Mouse (Mus musculus): ENCODE measurements around the gene Oaz2.
A peak's percentile ranks its signal among the peaks of the same experiment; 100 is the strongest.

Oaz2 gene

DNA sequence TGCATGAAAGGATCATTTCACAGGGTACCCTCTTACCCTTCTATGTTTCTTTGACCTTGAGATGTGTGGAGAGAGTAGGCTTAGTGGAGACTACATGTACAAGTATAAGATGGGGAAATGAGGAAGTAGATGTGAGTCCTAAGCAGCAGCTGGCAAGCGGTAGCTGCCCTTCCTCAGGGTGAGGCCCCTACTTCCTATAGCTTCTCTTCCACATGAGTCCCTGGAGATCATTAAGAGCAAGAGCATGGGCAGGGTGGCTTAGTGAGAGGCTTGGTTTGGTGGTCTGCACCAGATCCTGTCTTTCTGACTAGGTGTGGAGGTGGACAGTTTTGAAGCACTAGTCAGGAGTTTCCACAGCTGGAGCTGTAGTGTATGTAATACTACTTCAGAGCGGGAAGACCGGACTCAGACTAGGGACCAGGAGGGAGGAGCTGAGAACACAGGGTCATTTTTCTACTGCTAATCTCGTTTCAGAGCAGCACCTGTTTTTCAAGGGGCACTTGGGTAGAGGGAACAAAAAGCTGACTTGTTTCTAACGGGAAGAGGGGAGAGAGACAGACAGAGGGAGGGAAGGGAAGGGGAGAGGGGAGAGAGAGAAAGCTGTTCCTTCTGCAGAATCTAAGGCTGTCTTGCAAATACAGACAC is 25.3 kb downstream of the Oaz2 start:
- DNase-seq (ENCODE audit: low read depth) = no peak

DNA sequence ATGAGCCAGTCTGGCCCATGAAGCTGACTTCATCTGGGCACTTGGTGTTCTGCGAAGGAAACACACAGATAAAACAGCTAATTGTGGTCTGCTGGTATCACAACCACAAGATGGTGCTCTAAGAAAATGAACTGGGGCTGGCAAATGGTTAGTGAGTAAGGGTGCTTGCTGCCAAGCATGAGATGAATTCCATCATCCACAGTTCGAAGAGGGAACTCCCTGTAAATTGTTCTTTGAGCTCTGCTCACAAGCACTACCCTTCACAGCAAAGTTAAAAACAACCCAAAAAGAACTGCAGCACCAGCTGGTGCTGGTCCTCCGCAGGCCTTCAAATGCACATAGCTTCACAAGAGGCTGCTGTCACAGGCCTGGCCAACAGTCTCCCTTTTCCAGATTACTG is 27.8 kb downstream of the Oaz2 start:
- DNase-seq (ENCODE audit: low read depth) = peak; percentile 82

DNA sequence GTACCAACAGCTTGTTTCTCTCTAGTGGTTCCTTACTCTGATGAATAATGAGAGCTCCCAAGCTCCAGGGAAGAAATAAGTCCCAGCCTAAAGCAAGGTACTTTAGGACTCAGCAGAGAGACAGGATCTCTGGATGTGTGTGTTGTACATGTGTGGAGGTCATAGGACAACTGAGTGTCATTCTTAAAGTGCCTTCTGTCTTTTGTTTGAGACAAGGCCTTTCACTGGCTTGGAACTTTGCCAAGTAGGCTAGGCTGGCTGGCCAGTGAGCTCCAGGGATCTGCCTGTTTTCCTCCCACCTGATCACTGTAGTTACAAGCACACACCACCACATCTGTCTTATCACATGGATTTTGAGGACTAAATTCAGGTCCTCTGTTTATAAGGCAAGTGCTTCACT is 28.5 kb downstream of the Oaz2 start:
- peak; percentile 16 for DNase-seq (ENCODE audit: low read depth)

DNA sequence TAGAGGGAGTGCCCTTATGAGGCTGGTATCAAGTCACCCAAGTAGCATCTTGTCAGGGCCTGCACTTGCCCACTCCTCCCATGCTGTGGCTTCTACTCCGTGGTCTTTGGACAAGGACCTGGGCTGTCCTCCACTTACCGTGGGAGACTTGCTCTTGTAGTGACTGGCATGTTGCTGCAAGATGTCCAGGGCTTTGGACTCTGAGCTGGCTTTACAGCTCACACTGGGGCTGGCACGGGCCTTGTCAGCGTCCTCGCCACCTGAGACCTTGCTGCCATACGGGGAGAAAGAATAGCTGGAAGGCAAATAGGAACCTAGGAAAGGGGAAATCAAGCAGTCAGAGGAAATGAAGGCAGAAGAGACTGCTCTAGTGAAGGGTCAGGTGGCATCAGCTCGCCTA is 29.6 kb downstream of the Oaz2 start:
- no peak for DNase-seq (ENCODE audit: low read depth)

DNA sequence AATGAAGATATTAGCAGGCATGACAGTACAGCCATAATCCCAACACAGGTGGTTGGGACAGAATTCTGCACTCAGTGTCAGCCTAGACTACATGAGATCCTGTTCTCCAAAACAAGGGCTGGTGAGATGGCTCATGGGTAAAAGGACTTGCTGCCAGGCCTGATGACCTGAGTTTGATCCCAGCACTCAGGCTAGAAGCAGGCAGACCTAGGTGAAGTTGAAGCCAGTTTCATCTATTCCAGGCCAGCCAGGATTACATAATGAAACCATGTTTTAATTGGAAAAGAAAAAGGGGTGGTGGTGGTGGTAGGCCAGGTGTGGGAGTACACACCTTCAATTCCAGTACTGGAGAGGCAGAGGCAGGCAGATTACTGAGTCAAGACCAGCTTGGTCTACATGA is 30.2 kb downstream of the Oaz2 start:
- no peak for DNase-seq (ENCODE audit: low read depth)

DNA sequence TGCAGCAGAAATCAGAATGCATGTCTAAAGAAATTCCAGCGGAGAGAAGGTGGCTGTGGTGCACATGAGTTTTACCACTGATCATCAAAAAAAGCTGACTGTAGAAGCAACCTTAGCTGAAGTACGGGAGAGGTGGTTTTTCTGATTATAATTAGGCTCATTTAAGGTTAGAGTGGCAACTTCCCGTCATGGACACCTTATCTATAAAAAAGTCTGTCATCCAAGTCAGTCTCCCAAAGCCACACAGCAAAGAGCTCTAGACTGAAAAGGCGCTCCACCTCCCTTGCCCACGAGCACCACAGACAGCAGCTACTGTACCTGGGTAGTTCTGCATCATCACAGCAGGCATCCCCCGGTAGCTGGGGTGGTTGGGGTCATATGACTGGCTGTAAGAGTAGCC is 32.7 kb downstream of the Oaz2 start:
- no peak for DNase-seq (ENCODE audit: low read depth)

DNA sequence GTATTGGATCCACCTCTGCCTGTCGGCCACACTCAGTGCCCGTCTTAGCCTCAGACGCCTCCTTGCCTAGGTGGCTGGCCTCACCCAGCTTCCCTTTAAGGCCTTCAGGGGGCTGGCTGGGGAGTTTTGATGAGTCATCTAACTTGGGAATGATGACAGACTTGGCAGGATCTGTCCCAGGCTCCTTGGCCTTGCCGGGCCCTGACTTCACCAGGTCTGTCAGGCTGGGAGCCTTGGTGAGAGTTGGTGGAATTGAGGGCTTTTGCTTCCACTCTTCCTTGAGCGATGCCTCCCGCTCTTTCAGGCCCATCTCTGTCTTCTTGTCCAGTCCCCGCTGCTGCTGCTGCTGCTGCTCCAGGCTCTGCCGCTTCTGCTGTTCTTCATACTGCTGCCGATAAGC is 34.5 kb downstream of the Oaz2 start:
- DNase-seq (ENCODE audit: low read depth) = peak; percentile 64

DNA sequence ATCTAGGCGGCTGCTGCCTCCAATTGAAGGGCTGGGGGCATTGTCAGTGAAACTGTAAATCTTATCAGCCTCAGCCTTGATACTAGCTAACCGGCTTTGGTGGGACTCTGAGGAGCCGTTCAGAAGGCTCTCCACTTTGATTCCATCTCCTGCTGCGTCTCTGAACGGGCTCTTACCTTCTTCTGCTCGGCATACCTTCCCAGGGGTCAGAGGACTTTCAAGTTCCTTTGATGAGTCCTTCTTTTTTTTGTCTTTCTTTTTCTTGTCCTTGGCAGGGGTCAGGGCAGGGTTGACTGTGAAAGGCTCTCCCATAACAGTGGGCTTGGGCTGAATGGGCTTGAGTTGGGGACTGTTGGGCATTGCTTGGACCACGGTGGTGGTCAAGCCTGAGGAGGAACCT is 35.4 kb downstream of the Oaz2 start:
- no peak for DNase-seq (ENCODE audit: low read depth)

DNA sequence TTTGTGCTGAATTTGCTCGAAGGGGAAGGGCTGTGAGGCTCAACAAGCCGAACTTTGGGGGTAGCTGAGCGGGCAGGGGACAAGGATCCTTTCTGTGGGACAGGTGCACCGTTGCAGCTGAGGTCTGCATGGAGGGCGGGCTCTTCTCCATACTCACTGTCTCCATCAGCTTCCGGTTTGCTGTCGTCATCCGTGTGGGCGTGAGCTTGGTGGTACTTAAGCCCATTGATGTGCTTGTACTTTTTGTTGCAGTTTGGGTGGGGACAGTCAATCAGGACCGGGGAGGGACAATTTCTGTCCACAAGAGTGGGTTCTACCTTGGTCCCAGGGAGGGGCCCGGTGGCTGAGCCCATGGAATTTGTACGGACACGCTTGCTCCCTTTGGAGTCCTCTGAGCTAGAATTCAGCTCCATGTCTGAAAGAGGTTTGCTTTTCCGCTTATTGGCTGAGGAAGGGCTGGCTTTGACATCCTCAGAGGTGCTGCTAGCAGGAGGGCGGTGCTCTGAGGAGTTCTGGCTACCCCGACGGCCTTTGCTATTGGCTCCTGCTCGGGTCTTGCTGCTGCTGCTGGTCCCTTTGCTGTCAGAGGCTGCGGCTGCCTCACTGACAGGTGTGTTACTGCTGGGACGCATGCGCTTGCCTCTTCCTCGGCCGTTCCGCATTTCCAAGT is 36.3 kb downstream of the Oaz2 start:
- DNase-seq (ENCODE audit: low read depth) = no peak

DNA sequence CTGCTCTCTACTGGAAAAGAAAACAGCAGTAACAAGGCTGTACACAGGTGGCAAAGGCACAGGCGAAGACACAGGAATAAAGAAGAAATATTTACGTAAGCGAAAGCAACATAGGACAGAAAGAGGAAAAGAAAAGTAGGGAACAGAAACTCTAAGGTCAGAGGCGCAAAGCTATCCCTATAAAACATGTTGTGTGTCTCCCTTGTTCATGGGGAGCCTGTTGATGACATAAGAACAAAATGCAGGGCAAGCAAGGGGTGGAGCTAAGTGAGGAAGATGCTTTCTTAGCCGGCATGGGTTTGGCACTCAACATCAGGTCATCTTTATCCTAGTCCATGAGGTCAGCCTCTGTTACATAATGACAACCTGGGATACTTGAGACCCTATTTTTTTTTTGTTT is 50.4 kb downstream of the Oaz2 start:
- DNase-seq (ENCODE audit: low read depth) = no peak

DNA sequence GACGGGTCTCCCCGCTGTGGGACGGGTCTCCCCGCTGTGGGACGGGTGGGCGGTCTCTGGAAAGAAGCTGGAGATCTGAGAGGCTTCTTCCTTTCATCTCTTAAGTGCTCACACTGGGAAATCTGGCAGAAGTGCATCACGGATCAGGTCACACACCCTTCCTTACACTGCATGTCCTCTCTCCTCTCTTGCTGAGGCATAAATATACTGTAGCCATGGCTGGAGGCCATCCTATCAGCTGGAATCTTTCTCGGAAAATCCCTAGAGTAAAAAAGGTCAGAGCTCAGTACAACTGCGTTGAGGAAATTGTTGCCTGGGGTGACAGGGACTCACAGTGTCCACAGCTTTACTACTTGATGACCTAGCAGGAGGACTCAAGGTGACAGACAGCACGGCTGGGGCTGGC is 53.4 kb downstream of the Oaz2 start:
- no peak for DNase-seq (ENCODE audit: low read depth)

DNA sequence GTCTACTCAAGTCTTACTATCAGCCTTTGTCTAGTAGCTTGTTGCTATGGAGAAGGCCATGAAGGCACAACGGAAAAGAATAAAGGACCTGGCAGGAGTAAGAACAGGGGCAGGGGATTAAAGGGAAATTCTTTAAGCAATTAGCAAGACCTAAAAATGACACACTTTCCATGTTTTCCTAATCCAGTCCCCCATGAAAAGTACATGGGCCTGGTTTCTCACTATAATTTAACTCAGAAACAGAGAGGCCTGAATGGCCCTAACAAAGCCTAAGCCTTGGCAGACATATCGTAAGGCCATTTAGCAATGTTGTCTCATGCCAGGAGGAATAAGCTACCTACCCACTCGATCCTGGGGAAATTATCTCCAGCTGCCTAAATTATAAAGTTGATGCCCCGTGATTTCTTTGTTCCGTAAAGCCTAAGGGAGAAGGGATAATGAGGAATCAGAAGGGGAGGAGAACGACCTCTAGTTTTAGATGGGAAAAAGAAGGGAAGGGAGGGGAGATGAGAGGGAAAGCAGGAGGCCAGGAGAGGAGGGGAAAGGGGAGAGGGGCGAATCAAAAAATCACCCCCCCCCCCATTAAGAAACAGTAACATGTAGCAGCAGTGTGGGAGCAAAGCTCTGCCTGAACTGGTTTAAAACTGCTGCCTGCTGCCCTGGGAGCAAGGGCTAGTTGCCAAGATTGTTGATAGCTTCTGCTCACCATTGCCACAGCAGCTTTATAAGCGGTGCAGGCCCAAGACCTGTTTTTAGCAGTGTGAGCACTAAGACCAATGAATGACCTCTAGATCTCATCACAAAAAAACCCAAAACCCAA is 56.9 kb downstream of the Oaz2 start:
- peak; percentile 36 for DNase-seq (ENCODE audit: low read depth)

DNA sequence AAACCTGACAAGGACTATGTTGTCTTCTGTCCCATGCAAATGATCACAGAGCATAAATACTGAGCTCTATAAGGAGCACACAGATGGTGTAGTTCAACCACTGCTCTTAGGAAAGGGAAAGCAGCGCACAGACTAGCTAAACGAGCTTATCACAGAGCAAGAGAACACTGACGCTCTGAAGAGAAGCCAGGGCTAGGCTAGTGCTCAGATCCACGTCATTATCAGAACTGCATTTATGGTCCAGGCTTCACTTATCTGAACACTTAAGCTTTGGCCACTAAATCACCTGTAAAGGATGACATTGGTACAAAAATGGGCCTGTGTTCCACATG is 57.5 kb downstream of the Oaz2 start:
- DNase-seq (ENCODE audit: low read depth) = no peak

DNA sequence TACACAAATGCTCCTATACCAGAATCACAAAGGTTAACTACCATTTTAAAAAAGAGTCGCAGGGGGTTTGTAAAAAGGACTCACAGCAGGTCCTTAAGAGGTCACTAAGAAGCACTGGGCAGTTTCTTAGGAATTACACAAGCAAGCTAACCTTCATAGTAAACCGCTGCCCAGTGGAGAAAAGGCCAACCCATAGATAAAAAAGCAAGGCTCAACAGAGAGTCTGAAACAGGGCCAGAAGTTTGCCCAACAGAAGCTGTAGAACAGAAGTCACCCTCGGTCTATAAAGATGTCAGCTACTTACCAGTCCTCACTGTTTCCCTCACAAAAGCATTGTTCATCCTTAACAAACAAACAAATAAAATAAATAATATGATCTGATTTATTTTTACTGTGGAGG is 58.6 kb downstream of the Oaz2 start:
- DNase-seq (ENCODE audit: low read depth) = no peak

DNA sequence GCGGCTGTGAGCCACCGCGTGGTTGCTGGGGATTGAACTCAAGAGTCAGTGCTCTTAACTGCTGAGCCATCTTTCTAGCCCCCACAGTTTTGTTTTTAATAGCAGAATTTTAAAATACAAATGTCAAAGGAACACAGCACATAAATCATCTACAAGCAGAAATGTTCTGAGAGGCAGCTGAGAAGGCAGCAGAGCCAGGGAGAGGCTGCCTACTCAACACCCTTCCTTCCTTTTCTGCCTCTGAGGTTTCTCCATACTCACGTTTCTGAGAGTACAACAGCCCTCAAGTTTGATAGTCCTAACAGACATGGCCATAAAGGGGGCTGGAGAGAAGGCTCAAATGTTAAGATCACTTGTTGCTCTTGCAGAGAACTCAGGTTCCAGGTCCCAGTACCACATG is 59.7 kb downstream of the Oaz2 start:
- no peak for DNase-seq (ENCODE audit: low read depth)

DNA sequence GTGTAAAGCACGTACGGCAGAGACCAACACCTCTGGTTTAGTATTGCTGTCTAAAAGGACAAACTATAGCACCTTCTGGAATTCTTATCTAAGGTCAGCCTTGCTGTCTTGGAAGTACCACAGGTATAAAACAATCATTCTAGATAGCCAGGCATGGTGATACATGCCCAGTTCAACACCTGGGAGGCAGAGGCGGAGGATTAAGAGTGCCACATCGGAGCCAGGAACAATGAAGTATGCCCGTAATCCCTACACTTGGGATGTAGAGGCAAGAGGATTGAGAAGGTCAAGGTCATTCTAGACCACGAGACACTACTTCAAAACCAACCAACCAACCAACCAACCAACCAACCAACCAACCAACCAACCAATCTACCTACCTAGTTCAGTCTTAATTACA is 60.8 kb downstream of the Oaz2 start:
- no peak for DNase-seq (ENCODE audit: low read depth)

DNA sequence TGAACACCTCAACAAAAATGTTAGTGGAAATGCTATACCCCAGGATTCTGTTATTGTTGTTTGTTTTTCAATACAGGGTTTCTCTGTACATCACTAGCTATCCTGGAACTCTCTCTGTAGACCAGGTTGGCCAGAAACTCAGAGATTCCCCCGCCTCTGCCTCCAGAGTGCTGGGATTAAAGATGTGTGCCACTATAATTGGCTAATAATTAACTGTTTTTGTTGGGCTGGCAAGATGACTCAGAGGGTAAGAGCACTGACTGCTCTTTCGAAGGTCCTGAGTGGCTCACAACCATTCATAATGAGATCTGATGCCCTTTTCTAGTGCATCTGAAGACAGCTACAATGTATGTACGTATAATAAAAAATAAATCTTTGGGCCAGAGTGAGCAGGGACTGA is 67.1 kb downstream of the Oaz2 start:
- no peak for DNase-seq (ENCODE audit: low read depth)
